Mouse (Mus musculus) heart, adult 2 months (tissue): ENCODE measurements around the gene Mul1.

Experiments used
- CTCF ChIP-seq: fragments of 200-600 bp; IDR thresholded peaks from 2 replicates; pipeline ENCODE4 v1.8.1; 2022; ENCODE audit warnings: antibody characterized with exemption, mild to moderate bottlenecking, moderate library complexity
- EP300 ChIP-seq: fragments of 200-500 bp; IDR thresholded peaks from 2 replicates; pipeline ENCODE4 v1.6.1; 2011; ENCODE audit warnings: low read depth, low read length, control low read depth; ENCODE audit not compliant: insufficient read depth

- TF ChIP-seq CTCF (no peak), EP300 (no peak)
Observed at GRCm38 (mm10) chr4:138455956-138456341, 21.5 kb downstream of the Mul1 start.
